Mouse (Mus musculus): ENCODE results near the gene Sh3tc1. TPM values are rescaled to one million over a fixed set of nuclear protein-coding genes. Genes with fewer than 3 reads are reported as not detected.

Sh3tc1 gene
- polyA plus RNA-seq, 1 experiment from 2014 or later, result 4.7 TPM

DNA sequence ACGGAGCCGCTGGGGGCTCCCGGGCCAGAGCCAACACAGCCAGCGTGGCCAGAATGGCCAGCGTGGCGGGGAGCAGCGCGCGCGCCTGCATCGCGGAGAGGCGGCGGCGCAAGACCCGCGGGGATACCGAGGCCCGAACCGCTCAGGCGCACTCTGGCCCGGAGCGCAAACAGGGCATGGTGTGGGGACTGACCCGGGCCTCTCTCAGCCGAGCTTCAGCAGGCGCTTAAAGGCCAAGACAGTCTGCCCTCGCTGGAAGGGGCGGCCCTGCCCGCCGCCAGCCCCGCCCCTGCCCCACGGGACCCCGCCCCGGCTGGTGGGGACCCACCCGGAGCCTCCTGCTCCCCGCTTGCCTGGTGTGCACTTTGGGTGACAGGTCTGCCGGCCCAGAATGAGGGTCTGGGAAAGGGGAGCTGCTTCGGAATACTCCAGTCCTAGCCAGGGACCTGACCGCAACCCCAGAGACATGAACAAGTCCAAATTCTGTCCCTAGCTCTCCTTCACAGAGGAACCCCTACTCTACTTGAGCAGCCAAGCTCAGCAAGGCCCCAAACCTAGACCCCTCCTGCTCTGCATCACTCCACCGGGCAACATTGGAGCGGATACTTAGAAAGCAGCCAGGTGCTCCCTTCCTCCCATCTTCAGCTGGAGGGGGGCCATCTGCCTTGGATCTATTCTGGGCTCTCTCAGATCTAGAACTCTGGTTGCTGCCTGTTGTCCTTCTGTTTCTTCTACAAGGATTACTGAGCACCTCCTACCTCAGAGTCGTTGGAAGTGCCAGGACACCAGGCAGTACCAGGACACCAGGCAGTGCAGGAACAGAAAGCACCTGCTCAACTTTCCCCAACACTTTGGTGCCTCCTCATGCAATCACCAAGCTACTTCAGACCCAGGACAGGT is 60.3 kb downstream of the Sh3tc1 start, which contains the start of gene Htra3:
Gene Htra3 (minus strand): TSS at position 527 of the 900 bp plus-strand sequence.
- H3K27ac ChIP-seq (ENCODE audit: low read depth, low read length), result no peak within 1 kb of the TSS
- peaks cover 56% of the 10 kb centered on the region for H3K27me3 ChIP-seq (ENCODE audit: control insufficient read depth, insufficient read depth, low read length)
- no peak for ATAC-seq (replicated peaks; ENCODE audit: insufficient number of reproducible peaks, low FRiP score, low TSS enrichment)
- peak within 1 kb of the TSS; percentile 45 for H3K4me3 ChIP-seq (ENCODE audit: low read depth, low read length)
- 10% methylated on average over 38 of the region's 42 CpGs for WGBS (ENCODE audit: insufficient replicate concordance)
- H3K4me2 ChIP-seq, result peak within 1 kb of the TSS; percentile 77
- peaks cover 12% of the 10 kb centered on the region for H3K4me1 ChIP-seq (ENCODE audit: control insufficient read depth, insufficient read depth, low read length)
- no peaks in the 10 kb centered on the region for H3K9me3 ChIP-seq (replicated peaks; ENCODE audit: control insufficient read depth, low read length)
- no peaks in the 10 kb centered on the region for H3K36me3 ChIP-seq (ENCODE audit: control insufficient read depth, insufficient read depth, low read length)
- peak within 1 kb of the TSS; percentile 60 for H3K9ac ChIP-seq (ENCODE audit: low read depth, low read length)

DNA sequence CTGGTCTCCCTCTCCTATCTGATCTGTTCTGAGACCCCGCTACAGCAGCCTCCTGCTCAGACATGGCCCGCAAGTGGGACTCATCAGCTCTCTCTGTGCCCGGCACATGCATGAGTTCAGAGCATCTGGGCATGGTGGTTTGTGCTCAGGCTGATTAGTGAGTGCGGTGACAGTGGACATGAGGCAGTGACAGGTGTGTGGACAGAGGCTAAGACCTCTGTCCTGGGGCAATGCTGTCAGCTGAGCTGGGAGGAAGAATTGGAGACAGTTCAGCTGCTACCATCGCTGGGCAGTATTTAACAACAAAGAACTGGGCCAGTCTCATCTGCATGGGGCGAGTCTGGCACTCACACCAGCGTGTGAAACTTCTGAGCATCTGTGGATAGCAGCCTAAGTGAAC is 62.8 kb downstream of the Sh3tc1 start:
- H3K4me3 ChIP-seq (ENCODE audit: low read depth, low read length), result no peak overlapping the region
- H3K4me1 ChIP-seq (ENCODE audit: control insufficient read depth, insufficient read depth, low read length), result peaks cover 33% of the 10 kb centered on the region
- no peak for ATAC-seq (replicated peaks; ENCODE audit: insufficient number of reproducible peaks, low FRiP score, low TSS enrichment)
- H3K4me2 ChIP-seq, result no peak overlapping the region
- H3K9ac ChIP-seq (ENCODE audit: low read depth, low read length), result no peak overlapping the region
- H3K36me3 ChIP-seq (ENCODE audit: control insufficient read depth, insufficient read depth, low read length), result no peaks in the 10 kb centered on the region
- H3K9me3 ChIP-seq (replicated peaks; ENCODE audit: control insufficient read depth, low read length), result no peaks in the 10 kb centered on the region
- H3K27me3 ChIP-seq (ENCODE audit: control insufficient read depth, insufficient read depth, low read length), result peaks cover 56% of the 10 kb centered on the region
- 70% methylated on average over 7 of the region's 7 CpGs for WGBS (ENCODE audit: insufficient replicate concordance)
- H3K27ac ChIP-seq (ENCODE audit: low read depth, low read length), result no peak overlapping the region

DNA sequence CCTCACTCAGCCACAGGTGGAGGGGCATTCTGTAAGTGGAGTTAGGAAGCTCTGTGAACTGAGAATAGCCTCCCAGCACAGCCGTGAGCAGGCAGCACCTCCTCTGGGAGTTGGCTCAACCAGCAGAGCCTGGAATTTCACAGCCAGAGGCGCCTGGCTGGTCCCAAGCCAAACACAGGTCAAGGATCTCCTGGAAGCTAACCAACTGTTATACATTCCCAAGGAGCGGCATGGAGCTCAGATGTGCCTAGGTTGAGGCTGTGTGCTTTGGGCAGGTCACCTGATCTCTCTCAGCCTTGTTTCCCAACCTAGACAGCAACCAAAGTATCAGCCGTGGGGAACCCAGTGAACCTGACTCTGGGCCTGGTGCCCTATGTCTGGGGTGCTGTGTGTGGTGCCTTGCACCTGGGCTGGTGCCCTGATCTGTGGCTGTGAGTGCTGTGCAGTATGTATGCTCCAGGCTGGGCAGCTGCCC is 65.7 kb downstream of the Sh3tc1 start:
- H3K27me3 ChIP-seq (ENCODE audit: control insufficient read depth, insufficient read depth, low read length), result peaks cover 29% of the 10 kb centered on the region
- 0 out of 2 replicates have a peak, but pooled peaks have one; percentile 24 for ATAC-seq (replicated peaks; ENCODE audit: insufficient number of reproducible peaks, low FRiP score, low TSS enrichment)
- H3K27ac ChIP-seq (ENCODE audit: low read depth, low read length), result peak overlapping the region; percentile 51; the same call in 1 of the 2 replicates
- H3K4me3 ChIP-seq (ENCODE audit: low read depth, low read length), result no peak overlapping the region
- WGBS (ENCODE audit: insufficient replicate concordance), result 22% methylated on average over 4 of the region's 4 CpGs
- no peak overlapping the region for H3K4me2 ChIP-seq
- no peak overlapping the region for H3K9ac ChIP-seq (ENCODE audit: low read depth, low read length)
- H3K36me3 ChIP-seq (ENCODE audit: control insufficient read depth, insufficient read depth, low read length), result no peaks in the 10 kb centered on the region
- peaks cover 56% of the 10 kb centered on the region for H3K4me1 ChIP-seq (ENCODE audit: control insufficient read depth, insufficient read depth, low read length)
- H3K9me3 ChIP-seq (replicated peaks; ENCODE audit: control insufficient read depth, low read length), result no peaks in the 10 kb centered on the region

DNA sequence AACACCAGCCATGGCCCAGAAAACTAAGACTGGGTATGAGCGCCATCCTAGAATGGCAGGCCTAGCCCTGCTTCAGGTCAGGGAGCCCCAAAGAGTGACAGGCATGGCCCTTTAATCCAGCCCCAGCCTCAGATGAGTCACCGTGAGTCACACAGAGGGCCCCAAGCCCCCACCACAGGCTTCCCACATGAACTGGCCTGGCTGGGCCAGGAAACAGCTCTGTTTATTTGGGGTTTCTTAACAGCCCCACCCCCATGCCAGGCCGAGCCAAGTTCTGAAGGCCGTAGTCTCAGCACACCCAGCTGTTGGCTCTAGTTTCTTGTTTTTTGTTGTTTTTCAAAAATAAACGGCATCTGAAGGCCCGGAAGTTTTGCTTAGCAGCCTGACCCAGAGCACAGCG is 66.7 kb downstream of the Sh3tc1 start:
- Histone ChIP-seq H3K9ac (ENCODE audit: low read depth, low read length) (no peak overlapping the region), H3K4me1 (ENCODE audit: control insufficient read depth, insufficient read depth, low read length) (peaks cover 52% of the 10 kb centered on the region), H3K27ac (ENCODE audit: low read depth, low read length) (no peak overlapping the region), H3K9me3 (replicated peaks; ENCODE audit: control insufficient read depth, low read length) (no peaks in the 10 kb centered on the region), H3K4me3 (ENCODE audit: low read depth, low read length) (no peak overlapping the region), H3K27me3 (ENCODE audit: control insufficient read depth, insufficient read depth, low read length) (peaks cover 21% of the 10 kb centered on the region), H3K4me2 (no peak overlapping the region), H3K36me3 (ENCODE audit: control insufficient read depth, insufficient read depth, low read length) (no peaks in the 10 kb centered on the region)
- ATAC-seq (replicated peaks; ENCODE audit: insufficient number of reproducible peaks, low FRiP score, low TSS enrichment), result no peak; the same call in 1 of the 2 replicates
- WGBS (ENCODE audit: insufficient replicate concordance), result 47% methylated on average over 7 of the region's 7 CpGs

DNA sequence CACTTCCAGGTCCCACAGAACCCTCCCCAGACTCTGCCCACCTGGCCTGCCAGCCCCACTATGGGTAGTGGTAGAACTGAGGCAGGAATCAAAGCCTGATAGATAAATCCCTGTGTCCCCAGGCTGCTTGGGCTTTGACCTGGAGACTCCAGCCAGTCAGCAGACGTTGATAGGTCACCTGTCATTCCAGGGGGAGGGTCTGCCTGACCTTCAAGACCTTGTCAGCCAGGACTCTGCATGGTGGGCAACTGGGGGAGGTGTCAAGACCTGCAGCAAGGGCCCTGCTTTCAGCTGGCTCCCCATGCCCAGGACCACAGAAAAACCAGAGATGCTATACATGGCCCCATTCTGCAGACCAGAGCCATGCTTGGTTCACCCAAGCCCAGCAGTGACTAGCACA is 67.2 kb downstream of the Sh3tc1 start:
- H3K9ac ChIP-seq (ENCODE audit: low read depth, low read length), result no peak overlapping the region
- ATAC-seq (replicated peaks; ENCODE audit: insufficient number of reproducible peaks, low FRiP score, low TSS enrichment), result no peak
- H3K9me3 ChIP-seq (replicated peaks; ENCODE audit: control insufficient read depth, low read length), result no peaks in the 10 kb centered on the region
- no peak overlapping the region for H3K27ac ChIP-seq (ENCODE audit: low read depth, low read length)
- no peak overlapping the region for H3K4me3 ChIP-seq (ENCODE audit: low read depth, low read length)
- peaks cover 16% of the 10 kb centered on the region for H3K27me3 ChIP-seq (ENCODE audit: control insufficient read depth, insufficient read depth, low read length)
- H3K4me2 ChIP-seq, result no peak overlapping the region
- WGBS (ENCODE audit: insufficient replicate concordance), result 47% methylated on average over 1 of the region's 1 CpGs
- peaks cover 52% of the 10 kb centered on the region for H3K4me1 ChIP-seq (ENCODE audit: control insufficient read depth, insufficient read depth, low read length)
- H3K36me3 ChIP-seq (ENCODE audit: control insufficient read depth, insufficient read depth, low read length), result no peaks in the 10 kb centered on the region

DNA sequence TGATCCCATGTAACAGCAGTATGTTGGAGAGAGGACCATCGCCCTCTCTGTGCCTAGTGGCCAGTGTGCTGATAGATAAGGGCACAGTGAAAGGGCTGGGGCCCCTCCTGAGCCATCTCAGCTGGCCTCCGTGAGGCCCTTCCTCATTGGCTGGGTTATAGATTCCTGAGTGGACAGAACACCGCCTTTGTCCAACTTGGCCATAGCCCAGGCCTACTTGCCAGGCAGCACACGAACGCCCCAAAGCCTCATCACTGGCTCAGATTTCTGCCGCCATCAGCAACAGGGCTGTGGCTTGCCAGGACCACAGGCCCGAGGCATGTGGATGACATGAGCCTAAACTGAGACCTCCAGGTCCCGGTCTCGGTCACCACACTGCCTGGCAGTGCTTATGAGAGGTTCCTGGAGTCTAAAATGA is 68.3 kb downstream of the Sh3tc1 start:
- H3K9ac ChIP-seq (ENCODE audit: low read depth, low read length), result peak overlapping the region; percentile 40
- H3K4me2 ChIP-seq, result 0 out of 2 replicates have a peak overlapping the region, but pooled peaks have one; percentile 3
- H3K36me3 ChIP-seq (ENCODE audit: control insufficient read depth, insufficient read depth, low read length), result no peaks in the 10 kb centered on the region
- H3K9me3 ChIP-seq (replicated peaks; ENCODE audit: control insufficient read depth, low read length), result no peaks in the 10 kb centered on the region
- H3K27me3 ChIP-seq (ENCODE audit: control insufficient read depth, insufficient read depth, low read length), result peaks cover 8% of the 10 kb centered on the region; the same call in 1 of the 2 replicates
- peaks cover 52% of the 10 kb centered on the region for H3K4me1 ChIP-seq (ENCODE audit: control insufficient read depth, insufficient read depth, low read length)
- no peak overlapping the region for H3K4me3 ChIP-seq (ENCODE audit: low read depth, low read length)
- 50% methylated on average over 9 of the region's 9 CpGs for WGBS (ENCODE audit: insufficient replicate concordance)
- H3K27ac ChIP-seq (ENCODE audit: low read depth, low read length), result no peak overlapping the region
- no peak for ATAC-seq (replicated peaks; ENCODE audit: insufficient number of reproducible peaks, low FRiP score, low TSS enrichment)

DNA sequence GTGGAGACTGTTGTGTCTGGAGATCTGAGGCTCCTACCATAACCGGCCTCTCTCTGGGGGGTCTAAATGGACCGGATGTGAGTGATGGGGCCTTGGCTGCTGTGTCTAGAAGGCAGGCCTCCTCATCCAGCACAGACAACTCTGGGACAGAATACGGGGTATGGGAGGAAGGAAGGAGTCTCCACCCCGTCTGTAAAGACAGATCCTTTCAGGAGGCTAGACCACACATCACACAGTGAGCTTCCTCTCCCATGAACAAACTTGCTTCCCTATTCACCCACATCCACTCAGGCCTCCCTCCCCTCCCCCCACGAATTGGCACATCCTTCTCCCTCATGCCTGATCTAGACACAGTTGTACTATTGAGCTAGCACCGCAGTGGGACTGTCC is 69.4 kb downstream of the Sh3tc1 start:
- no peak overlapping the region for H3K4me3 ChIP-seq (ENCODE audit: low read depth, low read length)
- H3K9me3 ChIP-seq (replicated peaks; ENCODE audit: control insufficient read depth, low read length), result no peaks in the 10 kb centered on the region
- no peaks in the 10 kb centered on the region for H3K36me3 ChIP-seq (ENCODE audit: control insufficient read depth, insufficient read depth, low read length)
- no peaks in the 10 kb centered on the region; the same call in 1 of the 2 replicates for H3K27me3 ChIP-seq (ENCODE audit: control insufficient read depth, insufficient read depth, low read length)
- no peak overlapping the region for H3K4me2 ChIP-seq
- H3K27ac ChIP-seq (ENCODE audit: low read depth, low read length), result no peak overlapping the region; the same call in 1 of the 2 replicates
- peaks cover 52% of the 10 kb centered on the region for H3K4me1 ChIP-seq (ENCODE audit: control insufficient read depth, insufficient read depth, low read length)
- ATAC-seq (replicated peaks; ENCODE audit: insufficient number of reproducible peaks, low FRiP score, low TSS enrichment), result no peak
- 38% methylated on average over 6 of the region's 6 CpGs for WGBS (ENCODE audit: insufficient replicate concordance)
- H3K9ac ChIP-seq (ENCODE audit: low read depth, low read length), result no peak overlapping the region

DNA sequence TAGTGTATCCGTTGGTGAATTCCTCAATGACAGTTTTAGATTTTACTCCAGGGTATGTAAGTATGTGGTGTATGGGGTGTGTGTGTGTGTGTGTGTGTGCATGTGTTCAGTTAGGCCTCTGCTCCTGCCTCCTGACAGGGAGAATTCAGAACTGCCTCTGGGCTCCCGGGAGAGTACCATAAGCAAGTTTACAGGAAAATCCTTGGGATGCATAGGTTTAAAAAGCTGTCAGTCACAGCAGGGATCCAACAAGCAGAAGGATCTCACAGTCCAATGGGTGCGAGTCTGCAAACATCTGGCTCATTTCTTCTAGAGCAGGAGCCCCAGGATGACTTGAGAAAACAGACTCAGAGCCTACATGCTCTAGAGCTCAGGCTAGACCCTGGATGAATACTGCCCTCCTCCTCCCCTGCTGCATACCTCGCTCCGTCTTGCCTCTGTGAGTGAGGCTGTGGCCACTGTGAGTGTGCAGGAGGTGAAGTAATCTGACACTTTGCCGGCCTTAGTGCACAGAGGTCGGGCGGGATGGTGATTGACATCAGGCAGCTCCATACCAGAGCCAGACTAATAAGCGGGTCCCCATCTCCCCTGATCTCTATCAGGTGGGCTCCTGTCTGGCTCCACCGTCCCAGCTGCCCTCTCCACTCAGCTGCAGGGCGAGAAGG is 69.9 kb downstream of the Sh3tc1 start:
- 17% methylated on average over 11 of the region's 11 CpGs for WGBS (ENCODE audit: insufficient replicate concordance)
- H3K9ac ChIP-seq (ENCODE audit: low read depth, low read length), result no peak overlapping the region

More for the DNA sequence above, 69.9 kb downstream of the Sh3tc1 start:
- Histone ChIP-seq H3K4me3 (ENCODE audit: low read depth, low read length) (no peak overlapping the region), H3K4me2 (no peak overlapping the region), H3K9me3 (replicated peaks; ENCODE audit: control insufficient read depth, low read length) (no peaks in the 10 kb centered on the region), H3K36me3 (ENCODE audit: control insufficient read depth, insufficient read depth, low read length) (no peaks in the 10 kb centered on the region), H3K27ac (ENCODE audit: low read depth, low read length) (no peak overlapping the region; the same call in 1 of the 2 replicates), H3K27me3 (ENCODE audit: control insufficient read depth, insufficient read depth, low read length) (no peaks in the 10 kb centered on the region), H3K4me1 (ENCODE audit: control insufficient read depth, insufficient read depth, low read length) (peaks cover 52% of the 10 kb centered on the region)
- ATAC-seq (replicated peaks; ENCODE audit: insufficient number of reproducible peaks, low FRiP score, low TSS enrichment), result no peak

Measured in heart, embryonic 11.5 days (tissue).